Mouse (Mus musculus) hindbrain, postnatal 0 days (tissue): ENCODE measurements around the gene Gpsm2. TPM values are rescaled to one million over a fixed set of nuclear protein-coding genes. Genes with fewer than 3 reads are reported as not detected.

Source experiments
- ATAC-seq: fragments of 200-750 bp; cut with Nextera tagmentation; 2 replicates; pipeline ENCODE4 v1.8.0; 2017; ENCODE audit warnings: mild to moderate bottlenecking, moderate TSS enrichment, moderate library complexity
- DNase-seq: peaks from one replicate; pipeline ENCODE4 v3.0.0-alpha.2; 2015; ENCODE audit warnings: low spot score
- H3K27ac ChIP-seq: fragments of 300-500 bp; sonication (generic); 2 replicates; pipeline ENCODE4 v1.5.1; 2014; ENCODE audit warnings: mild to moderate bottlenecking
- H3K27me3 ChIP-seq: fragments of 300-500 bp; sonication (generic); 2 replicates; pipeline ENCODE4 v1.6.1; 2014; ENCODE audit warnings: low read length, mixed read lengths; ENCODE audit not compliant: insufficient read depth
- H3K36me3 ChIP-seq: fragments of 300-500 bp; sonication (generic); 2 replicates; pipeline ENCODE4 v1.6.1; 2014; ENCODE audit warnings: low read length, mixed read lengths; ENCODE audit not compliant: insufficient read depth
- H3K4me1 ChIP-seq: fragments of 300-500 bp; sonication (generic); 2 replicates; pipeline ENCODE4 v1.6.1; 2014; ENCODE audit warnings: antibody characterized with exemption, low read length, mixed read lengths; ENCODE audit not compliant: insufficient read depth
- H3K4me2 ChIP-seq: fragments of 300-500 bp; sonication (generic); 2 replicates; pipeline ENCODE4 v1.6.1; 2014; ENCODE audit warnings: low read depth, mild to moderate bottlenecking, low read length, moderate library complexity, mixed read lengths
- H3K4me3 ChIP-seq: fragments of 300-500 bp; sonication (generic); 2 replicates; pipeline ENCODE4 v1.5.1; 2014; ENCODE audit warnings: low read length
- H3K9ac ChIP-seq: fragments of 300-500 bp; sonication (generic); replicated peaks from 2 replicates; pipeline ENCODE4 v1.6.1; 2014; ENCODE audit warnings: mild to moderate bottlenecking, low read length, moderate library complexity, mixed read lengths
- H3K9me3 ChIP-seq: fragments of 300-500 bp; sonication (generic); 2 replicates; pipeline ENCODE4 v1.6.1; 2016; ENCODE audit warnings: low read length, mixed read lengths
- CTCF ChIP-seq: IDR thresholded peaks from 2 replicates; pipeline ENCODE4 v1.5.1; 2016; ENCODE audit warnings: antibody characterized with exemption, control low read depth, low read depth
- WGBS: fragments of 180-500 bp; shearing (Covaris S2); extraction: QIAGEN DNeasy Blood & Tissue Kit; methylation state at CpG from one replicate; pipeline ENCODE4 v1.1.7; 2014; 5-methylcytosine and 5-hydroxymethylcytosine counted together
- polyA plus RNA-seq: library from polyadenylated mRNA; unstranded; fragments of >200 nt; fragmentation: Nextera tagmentation; extraction: Ambion mirVana; gene quantifications from 2 replicates; pipeline ENCODE4 v1.2.1, GENCODE M21; 2015
- total RNA-seq: library from RNA; depleted of rRNA; stranded (reverse); fragments of >200 nt; gene quantifications from 2 replicates; pipeline ENCODE4 v1.2.3, GENCODE M21; 2014

Gene Gpsm2
- total and polyA plus RNA-seq, 2 experiments from 2014 or later = 12.9 to 16.8 TPM

DNA sequence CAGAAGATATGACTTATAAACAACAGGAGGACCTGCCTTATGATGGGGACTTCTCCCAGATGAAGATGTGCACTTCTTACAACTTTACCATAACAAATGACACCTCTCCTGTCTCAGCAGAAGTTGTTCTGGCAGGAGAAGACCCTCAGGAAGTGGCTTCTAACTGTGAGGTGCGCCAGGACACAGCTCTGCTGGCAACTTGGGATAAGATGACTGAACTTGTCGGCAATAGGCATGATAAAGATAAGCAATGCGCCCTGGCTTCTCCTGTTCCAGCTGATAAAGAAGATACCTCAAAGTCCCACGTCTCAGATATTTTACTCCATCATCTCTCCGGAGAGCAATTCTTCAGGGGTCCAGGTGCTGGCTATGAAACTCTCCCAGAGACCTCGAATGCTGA, 29.6 kb upstream of the Gpsm2 start:
- no peak overlapping the region for H3K27ac ChIP-seq
- 83% methylated on average over 6 of the region's 6 CpGs for WGBS
- H3K4me3 ChIP-seq = no peak overlapping the region
- no peak for ATAC-seq
- no peak for DNase-seq
- H3K36me3 ChIP-seq = no peaks in the 10 kb centered on the region
- H3K9me3 ChIP-seq = no peaks in the 10 kb centered on the region
- H3K4me1 ChIP-seq = no peaks in the 10 kb centered on the region
- H3K4me2 ChIP-seq = no peak overlapping the region
- H3K9ac ChIP-seq = no peak overlapping the region
- no peaks in the 10 kb centered on the region for H3K27me3 ChIP-seq
- no peak for TF ChIP-seq CTCF

DNA sequence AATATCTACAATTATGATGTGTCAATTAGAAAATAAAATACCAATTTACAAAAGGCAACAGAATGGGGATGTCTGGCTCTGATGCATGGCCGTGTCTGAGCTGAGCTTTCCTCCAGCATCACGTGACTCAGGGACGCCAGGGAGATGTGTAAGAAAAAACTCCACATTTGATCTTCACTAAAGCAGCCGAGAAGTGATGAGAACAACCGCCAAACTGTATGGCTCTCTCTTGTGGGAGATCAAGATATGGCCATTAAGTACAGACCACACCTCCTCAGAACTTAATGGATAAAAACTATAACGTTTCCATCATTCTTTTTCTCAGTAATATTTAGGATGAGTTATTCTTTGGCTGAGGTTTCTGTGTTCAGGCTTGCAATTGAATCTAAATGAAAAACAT, 29.0 kb upstream of the Gpsm2 start:
- TF ChIP-seq CTCF = no peak
- Histone ChIP-seq H3K27ac (no peak overlapping the region), H3K27me3 (no peaks in the 10 kb centered on the region), H3K4me3 (no peak overlapping the region), H3K4me1 (no peaks in the 10 kb centered on the region), H3K9me3 (no peaks in the 10 kb centered on the region), H3K36me3 (no peaks in the 10 kb centered on the region), H3K4me2 (no peak overlapping the region), H3K9ac (no peak overlapping the region)
- DNase-seq (no peak), ATAC-seq (no peak)
- 75% methylated on average over 6 of the region's 6 CpGs for whole genome bisulfite sequencing

DNA sequence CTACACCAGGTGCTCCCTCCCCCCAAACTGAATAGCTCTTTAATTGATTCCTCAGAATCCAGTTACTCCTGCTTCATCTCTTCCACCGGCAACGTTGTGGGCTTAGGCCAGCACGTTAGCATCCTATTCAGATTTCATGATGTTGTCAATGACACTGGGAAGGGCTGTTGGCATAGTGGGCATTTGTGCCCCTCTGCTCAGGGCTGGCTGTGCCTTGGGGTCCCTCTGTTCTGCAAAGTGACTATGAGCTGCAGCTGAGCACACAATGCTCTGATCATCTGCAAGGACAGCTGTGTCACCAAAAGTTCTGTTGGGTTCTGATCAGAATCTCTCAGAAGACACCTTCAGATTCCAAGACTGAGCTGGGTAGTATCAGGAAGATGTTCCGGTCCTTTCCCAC, 22.0 kb upstream of the Gpsm2 start:
- WGBS = 84% methylated on average over 4 of the region's 4 CpGs
- DNase-seq = no peak

DNA sequence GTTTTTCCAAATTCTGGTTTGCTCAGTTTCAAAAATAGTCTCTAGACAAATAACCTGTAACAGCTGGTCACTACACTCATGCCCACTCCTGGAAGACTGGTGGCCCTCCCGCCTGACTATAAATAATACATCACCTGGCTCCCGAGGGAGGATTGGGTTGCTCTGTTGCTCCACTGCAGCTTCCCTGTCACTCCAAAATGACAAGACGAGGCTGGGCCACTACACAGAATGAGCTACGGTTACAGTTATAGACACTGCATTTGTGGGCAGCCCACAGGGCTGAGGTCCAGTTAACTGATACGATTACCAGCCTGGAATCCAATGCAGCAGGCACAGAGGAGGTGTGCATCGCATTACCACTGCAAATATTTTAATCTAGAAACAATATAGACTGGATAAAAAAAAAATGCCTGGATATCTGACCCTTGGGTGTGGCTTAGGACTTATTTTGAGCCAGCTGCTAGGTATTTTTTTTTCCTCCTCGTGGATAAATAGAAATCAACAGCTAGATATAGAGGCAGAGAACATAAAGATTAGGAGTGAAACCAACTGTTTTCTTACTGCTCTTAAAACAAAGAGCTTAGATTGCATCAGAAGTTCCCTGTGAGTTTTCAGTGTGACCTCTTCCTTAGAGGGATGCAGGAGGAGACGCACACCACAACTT, 17.1 kb upstream of the Gpsm2 start, which contains the start of gene Aknad1:
Aknad1 (plus strand) TSS at position 614 of the 664 bp plus-strand sequence.
- Histone ChIP-seq H3K9ac (no peak within 1 kb of the TSS), H3K27me3 (no peaks in the 10 kb centered on the region), H3K4me2 (no peak within 1 kb of the TSS), H3K9me3 (no peaks in the 10 kb centered on the region), H3K4me1 (no peaks in the 10 kb centered on the region), H3K36me3 (no peaks in the 10 kb centered on the region), H3K27ac (no peak within 1 kb of the TSS), H3K4me3 (no peak within 1 kb of the TSS)
- no peak for ATAC-seq
- no peak for DNase-seq
- 67% methylated on average over 8 of the region's 8 CpGs for WGBS
- TF ChIP-seq CTCF = no peak

More for the DNA sequence above, 22.0 kb upstream of the Gpsm2 start:
- ATAC-seq = no peak
- Histone ChIP-seq H3K9me3 (no peaks in the 10 kb centered on the region), H3K4me3 (no peak overlapping the region), H3K27me3 (no peaks in the 10 kb centered on the region), H3K4me2 (no peak overlapping the region), H3K27ac (no peak overlapping the region), H3K9ac (no peak overlapping the region), H3K4me1 (no peaks in the 10 kb centered on the region), H3K36me3 (no peaks in the 10 kb centered on the region)
- TF ChIP-seq CTCF = no peak

DNA sequence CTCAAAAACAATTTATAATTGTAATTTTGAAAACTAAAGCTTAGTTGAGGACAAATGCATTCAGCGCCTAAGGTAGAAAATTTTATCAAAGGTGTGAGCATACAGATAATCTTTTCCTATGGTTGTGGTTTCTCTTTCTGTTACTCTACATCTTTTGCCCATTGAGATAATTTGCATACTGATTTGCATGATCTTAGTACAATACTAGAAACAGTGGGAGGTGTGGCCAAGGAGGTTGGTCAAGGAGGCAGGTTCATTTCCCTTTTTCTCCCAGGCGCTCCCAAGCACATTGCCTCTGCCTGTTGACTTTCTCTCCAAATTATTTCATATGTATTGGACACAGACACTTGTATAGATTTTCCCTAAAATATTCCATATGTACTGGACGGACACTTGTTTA, 15.7 kb upstream of the Gpsm2 start:
- no peak for TF ChIP-seq CTCF
- Histone ChIP-seq H3K9ac (no peak overlapping the region), H3K36me3 (no peaks in the 10 kb centered on the region), H3K4me3 (no peak overlapping the region), H3K4me1 (no peaks in the 10 kb centered on the region), H3K27ac (no peak overlapping the region), H3K4me2 (no peak overlapping the region), H3K27me3 (no peaks in the 10 kb centered on the region), H3K9me3 (no peaks in the 10 kb centered on the region)
- WGBS = 87% methylated on average over 3 of the region's 3 CpGs
- DNase-seq (no peak), ATAC-seq (no peak)

DNA sequence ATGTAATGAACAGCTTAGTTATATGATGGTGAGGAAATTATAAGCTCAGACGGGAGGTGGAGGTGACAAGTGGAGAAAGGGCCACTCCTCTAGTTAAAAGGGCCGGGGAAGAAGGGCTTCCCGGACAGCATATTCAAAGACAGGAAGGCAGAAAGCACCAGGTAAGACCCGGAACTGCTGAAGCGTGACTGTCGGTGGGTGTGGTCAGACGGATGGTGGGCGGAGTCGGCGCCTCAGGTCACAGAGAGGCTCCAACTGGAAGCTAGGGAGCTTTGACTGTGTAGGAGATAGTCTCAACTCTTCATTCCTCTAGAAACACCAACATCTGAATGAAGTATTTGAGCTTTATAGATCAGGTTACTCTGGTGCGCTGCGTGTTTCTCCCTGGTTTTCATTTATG, 8.2 kb upstream of the Gpsm2 start:
- H3K4me3 ChIP-seq = no peak overlapping the region
- WGBS = 46% methylated on average over 12 of the region's 12 CpGs
- no peak overlapping the region for H3K9ac ChIP-seq
- no peaks in the 10 kb centered on the region for H3K9me3 ChIP-seq
- no peaks in the 10 kb centered on the region for H3K27me3 ChIP-seq
- H3K4me1 ChIP-seq = no peaks in the 10 kb centered on the region
- TF ChIP-seq CTCF = no peak
- DNase-seq (no peak), ATAC-seq (no peak)
- H3K4me2 ChIP-seq = no peak overlapping the region
- no peaks in the 10 kb centered on the region for H3K36me3 ChIP-seq
- H3K27ac ChIP-seq = no peak overlapping the region

DNA sequence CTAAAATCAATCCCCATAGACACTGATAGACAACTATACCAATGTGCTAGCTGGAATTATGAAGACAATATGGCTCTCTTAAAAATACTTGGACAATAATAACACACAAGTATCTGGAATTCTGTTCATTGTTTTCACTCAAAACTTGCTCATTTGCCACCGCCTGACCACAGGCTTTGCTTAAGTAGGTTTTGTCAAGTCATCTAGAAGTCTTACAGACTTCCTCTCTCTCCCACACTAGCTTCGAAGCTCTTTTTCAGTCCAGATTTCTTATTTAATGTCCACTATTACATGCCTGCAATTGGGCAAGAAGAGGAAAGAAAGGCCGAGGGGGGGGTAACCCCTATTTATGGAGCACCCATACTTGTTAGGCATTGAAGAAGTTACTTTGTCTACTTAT, 5.7 kb upstream of the Gpsm2 start:
- Histone ChIP-seq H3K9ac (no peak overlapping the region), H3K4me1 (no peaks in the 10 kb centered on the region), H3K27ac (no peak overlapping the region), H3K27me3 (no peaks in the 10 kb centered on the region), H3K4me3 (no peak overlapping the region), H3K36me3 (no peaks in the 10 kb centered on the region), H3K4me2 (no peak overlapping the region), H3K9me3 (no peaks in the 10 kb centered on the region)
- no peak for DNase-seq
- ATAC-seq = no peak
- no peak for TF ChIP-seq CTCF
- WGBS = 95% methylated on average over 3 of the region's 3 CpGs
